8 mouse cellular contexts compared by ENCODE assay signal in the genomic region with DNA sequence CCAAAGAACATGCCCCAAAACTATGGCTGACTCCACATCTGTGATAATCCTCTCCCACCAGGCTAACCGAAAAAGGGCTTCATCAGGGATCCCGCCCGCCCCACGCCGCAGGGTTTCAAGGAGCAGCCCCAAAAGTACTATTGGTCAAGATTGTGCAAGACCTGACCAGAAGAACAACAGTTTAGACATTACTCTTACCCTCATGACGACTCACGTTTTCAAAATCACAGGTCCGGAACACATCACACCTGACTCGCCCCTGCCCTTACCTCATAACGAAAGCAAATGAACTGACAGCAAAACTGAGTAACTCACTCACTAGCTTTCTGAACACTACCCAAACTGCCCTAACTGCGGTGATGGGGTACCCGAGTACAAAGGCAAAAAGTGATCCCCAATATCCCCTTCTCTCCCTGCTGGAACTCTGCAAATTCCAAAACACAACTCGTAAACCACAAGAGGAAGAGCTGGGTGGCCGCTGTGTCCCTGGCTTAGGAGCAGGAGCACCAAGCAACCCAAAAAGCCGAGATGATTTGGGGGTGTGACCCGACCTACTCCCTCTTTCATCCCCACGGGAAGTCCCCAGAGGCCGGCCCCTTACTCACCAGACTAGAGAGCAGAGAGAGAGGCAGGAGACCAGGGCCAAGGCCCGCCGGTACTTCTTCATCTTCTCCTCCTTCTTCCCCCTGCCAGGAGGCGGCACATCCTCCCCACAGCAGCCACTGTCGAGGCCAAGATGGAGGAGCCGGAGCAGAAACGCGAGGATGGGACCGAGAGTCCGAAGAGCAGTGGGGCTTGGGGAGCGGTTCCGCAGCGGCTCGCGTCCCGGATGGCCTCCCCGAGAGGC. TPM values are rescaled to one million over a fixed set of nuclear protein-coding genes. Genes with fewer than 3 reads are reported as not detected.
DNase-seq lines count a peak whose midpoint lies in the region; ATAC-seq and TF ChIP-seq lines count a peak whose summit lies in the region.

No protein-coding gene starts in this region.

- no peaks in the 10 kb centered on the region for H3K27me3 ChIP-seq in heart, embryonic 16.5 days (ENCODE audit: control insufficient read depth, insufficient read depth, low read length)
- H3K27me3 ChIP-seq in limb, embryonic 12.5 days, result no peaks in the 10 kb centered on the region
- H3K27me3 ChIP-seq in midbrain, embryonic 11.5 days (ENCODE audit: control insufficient read depth, insufficient read depth, low read length), result no peaks in the 10 kb centered on the region
- no peaks in the 10 kb centered on the region for H3K27me3 ChIP-seq in stomach, postnatal 0 days (ENCODE audit: control insufficient read depth, insufficient read depth, low read length)

- peak overlapping the region; percentile 93 for H3K4me3 ChIP-seq in heart, embryonic 16.5 days (ENCODE audit: low read length)
- peak overlapping the region; percentile 78 for H3K4me3 ChIP-seq in limb, embryonic 12.5 days (replicated peaks)
- H3K4me3 ChIP-seq in midbrain, embryonic 11.5 days (ENCODE audit: low read depth, low read length), result peak overlapping the region; percentile 82
- peak overlapping the region; percentile 55 for H3K4me3 ChIP-seq in stomach, postnatal 0 days (ENCODE audit: low read depth, low read length)

- peak; percentile 59 for TF ChIP-seq CTCF in stomach, postnatal 0 days (IDR thresholded peaks at IDR 0.05; ENCODE audit: low read depth)

- TF ChIP-seq EP300 in stomach, postnatal 0 days (optimal IDR thresholded peaks at IDR 0.05), result no peak

- peak overlapping the region; percentile 90 for H3K4me2 ChIP-seq in heart, embryonic 16.5 days (ENCODE audit: low read depth, low read length)
- peak overlapping the region; percentile 86 for H3K4me2 ChIP-seq in limb, embryonic 12.5 days
- peak overlapping the region; percentile 81 for H3K4me2 ChIP-seq in midbrain, embryonic 11.5 days
- peak overlapping the region; percentile 70 for H3K4me2 ChIP-seq in stomach, postnatal 0 days (replicated peaks; ENCODE audit: low read depth)

- H3K9me3 ChIP-seq in heart, embryonic 16.5 days (replicated peaks; ENCODE audit: control insufficient read depth, low read length), result no peaks in the 10 kb centered on the region
- no peaks in the 10 kb centered on the region for H3K9me3 ChIP-seq in limb, embryonic 12.5 days
- H3K9me3 ChIP-seq in midbrain, embryonic 11.5 days (ENCODE audit: control insufficient read depth, low read length), result no peaks in the 10 kb centered on the region
- H3K9me3 ChIP-seq in stomach, postnatal 0 days (ENCODE audit: control insufficient read depth, low read length), result no peaks in the 10 kb centered on the region

- peak overlapping the region; percentile 99 for H3K27ac ChIP-seq in heart, embryonic 16.5 days (ENCODE audit: low read length)
- H3K27ac ChIP-seq in limb, embryonic 12.5 days, result peak overlapping the region; percentile 97
- peak overlapping the region; percentile 96 for H3K27ac ChIP-seq in midbrain, embryonic 11.5 days (ENCODE audit: low read depth, low read length)
- H3K27ac ChIP-seq in stomach, postnatal 0 days (replicated peaks), result peak overlapping the region; percentile 95

- H3K9ac ChIP-seq in heart, embryonic 16.5 days (ENCODE audit: low read length), result peak overlapping the region; percentile 89
- peak overlapping the region; percentile 83 for H3K9ac ChIP-seq in limb, embryonic 12.5 days (replicated peaks)
- peak overlapping the region; percentile 94 for H3K9ac ChIP-seq in midbrain, embryonic 11.5 days (ENCODE audit: low read length)
- H3K9ac ChIP-seq in stomach, postnatal 0 days (ENCODE audit: low read length), result peak overlapping the region; percentile 82

- DNase-seq in embryo, embryonic 10 days (ENCODE audit: low spot score), result peak; percentile 17
- no peak for DNase-seq in embryo, embryonic 9.5 days (ENCODE audit: extremely low spot score)
- peak; percentile 80 for DNase-seq in 416B (ENCODE audit: low read depth)
- peak; percentile 11 for DNase-seq in brain, adult 2 months (ENCODE audit: low read depth, low spot score)
- peak; percentile 95 for DNase-seq in midbrain, embryonic 11.5 days (ENCODE audit: low spot score, missing footprints)
- DNase-seq in stomach, postnatal 0 days (ENCODE audit: low spot score), result peak; percentile 18

- ATAC-seq in heart, embryonic 16.5 days (replicated peaks; ENCODE audit: extremely low read depth, insufficient read depth, low FRiP score), result peak; percentile 24
- no peak; the same call in 1 of the 2 replicates for ATAC-seq in limb, embryonic 12.5 days (ENCODE audit: insufficient number of reproducible peaks, insufficient read depth, low FRiP score, low TSS enrichment, low read depth)
- peak; percentile 59 for ATAC-seq in midbrain, embryonic 11.5 days (ENCODE audit: low FRiP score)
- peak; percentile 50 for ATAC-seq in stomach, postnatal 0 days (ENCODE audit: low FRiP score, low TSS enrichment)

- under 1% methylated on average over 34 of the region's 34 CpGs for WGBS in heart, embryonic 16.5 days
- under 1% methylated on average over 34 of the region's 34 CpGs for WGBS in limb, embryonic 12.5 days
- WGBS in midbrain, embryonic 11.5 days, result under 1% methylated on average over 29 of the region's 34 CpGs
- WGBS in stomach, postnatal 0 days, result 1% methylated on average over 34 of the region's 34 CpGs

- peaks cover 16% of the 10 kb centered on the region for H3K4me1 ChIP-seq in heart, embryonic 16.5 days (ENCODE audit: control insufficient read depth, insufficient read depth, low read length)
- H3K4me1 ChIP-seq in limb, embryonic 12.5 days (replicated peaks), result peaks cover 23% of the 10 kb centered on the region
- H3K4me1 ChIP-seq in midbrain, embryonic 11.5 days (ENCODE audit: control insufficient read depth, insufficient read depth, low read length), result peaks cover 18% of the 10 kb centered on the region
- peaks cover 3% of the 10 kb centered on the region; the same call in 1 of the 2 replicates for H3K4me1 ChIP-seq in stomach, postnatal 0 days (replicated peaks; ENCODE audit: control insufficient read depth, insufficient read depth)

- H3K36me3 ChIP-seq in heart, embryonic 16.5 days (ENCODE audit: control insufficient read depth, insufficient read depth), result no peaks in the 10 kb centered on the region
- no peaks in the 10 kb centered on the region for H3K36me3 ChIP-seq in limb, embryonic 12.5 days
- H3K36me3 ChIP-seq in midbrain, embryonic 11.5 days (ENCODE audit: control insufficient read depth, insufficient read depth, low read length), result no peaks in the 10 kb centered on the region
- H3K36me3 ChIP-seq in stomach, postnatal 0 days (ENCODE audit: control insufficient read depth, insufficient read depth, low read length), result no peaks in the 10 kb centered on the region

RNA-seq across cellular contexts. Expression of a gene that starts 0.6 kb away (rescaled TPM):
- 13.2 and 13.8 TPM in 2 replicates for polyA plus RNA-seq in heart, embryonic 16.5 days (2015; fragmentation: Nextera tagmentation; extraction: Ambion mirVana)
- polyA plus RNA-seq in limb, embryonic 12.5 days (2016; fragmentation: Nextera tagmentation; extraction: Ambion mirVana), result 36.0 and 45.3 TPM in 2 replicates
- 27.1 and 31.0 TPM in 2 replicates for polyA plus RNA-seq in midbrain, embryonic 11.5 days (2014; fragmentation: Nextera tagmentation; extraction: Ambion mirVana)
- polyA plus RNA-seq in stomach, postnatal 0 days (2015; fragmentation: Nextera tagmentation; extraction: Ambion mirVana), result 10.9 and 11.4 TPM in 2 replicates
